Mouse (Mus musculus) lung, adult 2 months (tissue): Measurements from ENCODE around the gene Nek8.

ENCODE experiments used
- CTCF ChIP-seq: fragments of 200-500 bp; IDR thresholded peaks from 2 replicates; pipeline ENCODE4 v1.5.1; 2011; ENCODE audit warnings: mild to moderate bottlenecking, low read length, control low read depth; ENCODE audit not compliant: insufficient read depth
- POLR2A ChIP-seq: fragments of 200-500 bp; IDR thresholded peaks from 2 replicates; pipeline ENCODE4 v1.6.1; 2011; ENCODE audit warnings: low read depth, mild to moderate bottlenecking, control low read depth, low read length, borderline replicate concordance; ENCODE audit errors: extremely low read depth

DNA sequence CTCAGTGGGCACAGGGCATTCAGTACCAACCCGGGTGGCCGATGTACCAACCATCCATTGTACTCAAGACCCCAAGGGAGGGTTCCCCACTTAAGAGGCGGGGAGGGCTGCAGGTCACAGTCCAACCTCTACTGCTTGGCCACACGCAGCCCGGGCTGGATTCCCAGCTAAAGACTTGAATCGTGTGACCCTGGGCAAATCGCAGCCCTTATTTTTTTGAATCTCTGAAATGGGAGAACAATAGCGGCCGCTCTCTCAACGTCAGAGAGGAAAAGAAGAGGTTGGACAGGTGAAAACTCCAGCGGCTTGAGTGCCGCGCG, 11.9 kb downstream of the Nek8 start:
- TF ChIP-seq CTCF, result no peak
- TF ChIP-seq POLR2A, result no peak
